In genomic region chr10:4267481-4267880, GRCm38 (mm10) we compare ENCODE assay signal across 8 mouse cellular contexts. TPM values are rescaled to one million over a fixed set of nuclear protein-coding genes. Genes with fewer than 3 reads are reported as not detected.
DNase-seq lines count a peak whose midpoint lies in the region; ATAC-seq and TF ChIP-seq lines count a peak whose summit lies in the region.

No protein-coding gene starts in this region.

- H3K4me3 ChIP-seq in heart, postnatal 0 days (ENCODE audit: low read depth, low read length), result peak overlapping the region; percentile 59
- H3K4me3 ChIP-seq in midbrain, embryonic 14.5 days (replicated peaks; ENCODE audit: low read depth, low read length), result peak overlapping the region; percentile 56

- TF ChIP-seq EP300 in heart, postnatal 0 days (IDR thresholded peaks at IDR 0.05; ENCODE audit: low read depth), result no peak

- TF ChIP-seq CTCF in heart, postnatal 0 days (IDR thresholded peaks at IDR 0.05; ENCODE audit: low read depth), result no peak

- H3K9ac ChIP-seq in heart, postnatal 0 days (replicated peaks; ENCODE audit: low read depth, low read length), result no peak overlapping the region
- no peak overlapping the region for H3K9ac ChIP-seq in midbrain, embryonic 14.5 days (replicated peaks; ENCODE audit: low read length)

- H3K27ac ChIP-seq in heart, postnatal 0 days (ENCODE audit: low read depth), result no peak overlapping the region
- no peak overlapping the region for H3K27ac ChIP-seq in midbrain, embryonic 14.5 days (replicated peaks; ENCODE audit: low read depth, low read length)

- H3K4me1 ChIP-seq in heart, postnatal 0 days (ENCODE audit: control insufficient read depth, insufficient read depth), result peaks cover 9% of the 10 kb centered on the region; the same call in 1 of the 2 replicates
- peaks cover 16% of the 10 kb centered on the region for H3K4me1 ChIP-seq in midbrain, embryonic 14.5 days (ENCODE audit: control insufficient read depth, insufficient read depth, low read length)

- no peaks in the 10 kb centered on the region for H3K36me3 ChIP-seq in heart, postnatal 0 days (replicated peaks; ENCODE audit: control insufficient read depth, insufficient read depth, low read length)
- H3K36me3 ChIP-seq in midbrain, embryonic 14.5 days (ENCODE audit: control insufficient read depth, insufficient read depth, low read length), result no peaks in the 10 kb centered on the region

- 0 out of 2 replicates have a peak, but pooled peaks cover 8% of the 10 kb centered on the region for H3K27me3 ChIP-seq in heart, postnatal 0 days (ENCODE audit: control insufficient read depth, insufficient read depth, low read length)
- no peaks in the 10 kb centered on the region for H3K27me3 ChIP-seq in midbrain, embryonic 14.5 days (ENCODE audit: control insufficient read depth, insufficient read depth, low read length)

- ATAC-seq in heart, postnatal 0 days (ENCODE audit: insufficient read depth, low read depth), result no peak
- ATAC-seq in midbrain, embryonic 14.5 days (ENCODE audit: low FRiP score, low TSS enrichment), result no peak

- peak; percentile 28 for DNase-seq in kidney, postnatal 10 days
- no peak for DNase-seq in kidney, adult 18-20 months
- DNase-seq in cerebellum, adult 8-10 months, result peak; percentile 39
- DNase-seq in heart, postnatal 0 days (ENCODE audit: low spot score), result no peak
- DNase-seq in midbrain, embryonic 14.5 days, result peak; percentile 13
- DNase-seq in layer of hippocampus, adult 9-10 months (ENCODE audit: low spot score), result no peak
- DNase-seq in layer of hippocampus, adult 8-10 months (ENCODE audit: low spot score in 2 of 2), result no peak
- DNase-seq in kidney, adult 11 months, result no peak

- peak overlapping the region; percentile 69 for H3K4me2 ChIP-seq in heart, postnatal 0 days (ENCODE audit: low read depth, low read length)
- H3K4me2 ChIP-seq in midbrain, embryonic 14.5 days (ENCODE audit: low read length), result peak overlapping the region; percentile 91

- 71% methylated on average over 7 of the region's 7 CpGs for WGBS in heart, postnatal 0 days
- WGBS in midbrain, embryonic 14.5 days, result 86% methylated on average over 7 of the region's 7 CpGs

- no peaks in the 10 kb centered on the region for H3K9me3 ChIP-seq in heart, postnatal 0 days (replicated peaks; ENCODE audit: control insufficient read depth, low read length)
- no peaks in the 10 kb centered on the region for H3K9me3 ChIP-seq in midbrain, embryonic 14.5 days (ENCODE audit: control insufficient read depth, low read length)

RNA-seq across cellular contexts. Expression of gene Akap12, which starts 1.3 kb away (rescaled TPM):
- total RNA-seq in heart, postnatal 0 days (2014; rRNA removed; ENCODE audit: low replicate concordance), result 26.1 and 29.1 TPM in 2 replicates
- 19.9 and 20.0 TPM in 2 replicates for polyA plus RNA-seq in heart, postnatal 0 days (2015; fragmentation: Nextera tagmentation; extraction: Ambion mirVana)
- polyA plus RNA-seq in midbrain, embryonic 14.5 days (2014; fragmentation: Nextera tagmentation; extraction: Ambion mirVana), result 20.9 and 31.9 TPM in 2 replicates
- 10 to 100 TPM; 13.7 to 17.5 (median 14.1) TPM for total RNA-seq in layer of hippocampus, adult 8-10 months (2022)

Comparison
In these comparisons a context has a peak if more than half of its experiments do, and no peak if none do; other contexts are left out.
1. DNase-seq: peak in kidney, postnatal 10 days (single experiment), cerebellum, adult 8-10 months (single experiment) and midbrain, embryonic 14.5 days (single experiment); none in kidney, adult 18-20 months (single experiment), heart, postnatal 0 days (single experiment), layer of hippocampus, adult 9-10 months (single experiment), layer of hippocampus, adult 8-10 months (0 of 2) and kidney, adult 11 months (single experiment).